Mouse (Mus musculus) cerebellum, adult 11-12 months (tissue): ENCODE measurements around the gene Lmcd1.

Source experiments
- DNase-seq: peaks from one replicate; pipeline ENCODE4 v3.0.0; 2022

Lmcd1 gene

GRCm38 (mm10) chr6:112364581-112364980 is 91.0 kb downstream of the Lmcd1 start:
- no peak for DNase-seq

DNA sequence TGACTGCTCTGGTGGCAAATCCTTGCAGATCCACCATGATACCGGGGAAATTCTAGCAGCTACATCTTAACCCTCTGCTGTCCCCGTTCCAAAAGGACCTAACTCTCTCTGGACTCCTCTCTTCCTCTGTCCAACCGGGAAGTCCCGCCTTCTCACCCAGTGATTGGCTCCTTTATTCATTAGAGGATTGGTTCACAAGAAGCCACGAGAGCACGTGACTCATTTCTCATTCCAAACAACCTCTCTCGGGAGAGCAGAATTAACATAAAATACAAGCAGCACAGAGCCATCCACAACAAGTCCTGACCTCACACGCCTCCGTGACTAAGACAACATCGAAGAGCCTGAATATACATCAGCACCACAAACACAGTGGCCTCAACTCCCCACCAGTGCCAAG is 91.7 kb downstream of the Lmcd1 start:
- DNase-seq = no peak

GRCm38 (mm10) chr6:112373886-112374585 is 100.5 kb downstream of the Lmcd1 start:
- no peak for DNase-seq

DNA sequence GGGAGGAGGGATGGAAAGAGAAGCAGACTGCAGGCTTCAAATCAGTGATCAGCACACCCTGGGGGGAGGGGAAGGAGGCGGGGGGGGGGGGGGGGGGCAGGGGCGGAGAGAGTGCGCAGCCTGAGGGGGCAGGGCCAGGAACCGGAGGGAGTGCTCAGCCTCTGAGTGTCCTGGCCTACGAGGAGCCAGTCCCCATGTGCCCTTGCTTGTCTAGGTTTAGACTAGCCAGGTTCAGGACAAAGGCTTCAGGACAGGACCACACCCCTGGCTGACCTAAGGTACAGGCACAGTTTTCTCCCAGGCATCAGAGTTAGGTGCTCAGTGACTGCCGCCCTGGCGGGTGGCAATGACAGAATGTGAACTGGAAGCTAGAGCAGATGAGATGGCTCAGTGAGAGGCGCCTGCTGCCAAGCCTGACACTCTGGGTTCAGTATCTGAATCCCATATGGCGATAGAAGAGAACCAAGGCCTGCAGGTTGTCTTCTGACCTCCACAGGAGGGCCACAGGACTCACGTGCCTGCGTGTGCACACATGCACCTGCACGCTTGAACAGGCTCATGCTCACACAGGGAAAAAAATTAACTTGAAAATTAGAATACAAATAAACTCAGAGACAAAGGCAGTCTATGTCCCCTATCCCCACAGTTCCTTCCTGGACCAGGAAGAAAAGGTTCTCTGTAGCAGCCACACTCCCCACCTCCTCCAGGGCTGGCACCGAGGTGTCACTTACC is 102.3 kb downstream of the Lmcd1 start:
- no peak for DNase-seq

- no peak for DNase-seq
Observed at GRCm38 (mm10) chr6:112379054-112379453, 105.5 kb downstream of the Lmcd1 start.
